Mouse (Mus musculus) embryo, embryonic 11.5 days (tissue): ENCODE results near the gene Cryba2.

Experiments used
- DNase-seq: peaks from one replicate; pipeline ENCODE4 v3.0.0-alpha.2; 2012; ENCODE audit warnings: low read depth, low spot score

The Cryba2 gene

GRCm38 (mm10) chr1:74884196-74885141, 8.5 kb downstream of the Cryba2 start:
- no peak for DNase-seq

GRCm38 (mm10) chr1:74883441-74883840, 9.5 kb downstream of the Cryba2 start:
- no peak for DNase-seq

GRCm38 (mm10) chr1:74882828-74883227, 10.1 kb downstream of the Cryba2 start:
- no peak for DNase-seq

GRCm38 (mm10) chr1:74882055-74882734, 10.7 kb downstream of the Cryba2 start:
- DNase-seq, result no peak

- peak; percentile 60 for DNase-seq
These were observed 12.1 kb downstream of the Cryba2 start for GRCm38 (mm10) chr1:74880785-74881360.

DNA sequence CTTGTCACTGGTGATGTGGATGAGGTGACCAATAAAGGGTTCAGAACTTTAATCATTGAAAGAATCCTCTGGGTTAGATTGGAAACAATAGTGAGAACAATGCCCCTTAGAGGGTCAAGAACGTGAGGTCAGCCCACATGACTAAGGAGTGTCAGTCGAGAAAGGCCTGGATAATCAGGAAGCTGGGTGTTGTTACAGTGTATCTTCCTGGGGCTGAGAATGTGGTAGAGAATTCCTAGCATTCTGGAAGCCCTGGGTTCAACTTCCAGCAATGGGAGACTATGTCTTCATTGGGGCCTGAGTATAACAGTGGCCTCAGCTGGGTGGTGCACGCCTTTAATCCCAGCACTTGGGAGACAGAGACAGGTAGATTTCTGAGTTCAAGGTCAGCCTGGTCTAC, 15.7 kb downstream of the Cryba2 start:
- no peak for DNase-seq

GRCm38 (mm10) chr1:74872218-74872617, 20.7 kb downstream of the Cryba2 start:
- no peak for DNase-seq

GRCm38 (mm10) chr1:74861783-74862182, 31.2 kb downstream of the Cryba2 start:
- no peak for DNase-seq

GRCm38 (mm10) chr1:74859223-74859984, 33.5 kb downstream of the Cryba2 start:
- DNase-seq, result no peak

DNA sequence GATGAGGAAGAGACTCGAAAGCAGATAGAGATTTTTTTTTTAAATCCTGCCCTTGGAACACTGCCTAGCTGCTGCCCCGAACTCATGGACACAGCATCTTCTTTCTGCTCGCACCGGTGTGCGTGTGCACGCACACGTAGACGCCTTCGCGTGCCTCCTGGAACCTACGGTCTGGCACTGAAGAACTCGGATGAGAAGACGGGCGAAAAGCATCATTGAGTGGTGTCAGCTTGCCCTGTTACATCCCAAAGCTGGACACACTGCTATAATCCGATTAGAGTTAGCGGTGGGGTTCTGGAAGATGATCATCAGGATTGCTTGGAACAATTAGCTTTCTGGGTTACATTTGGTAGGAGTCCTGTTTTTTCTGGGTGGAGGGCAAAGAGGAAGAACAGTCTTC, 34.1 kb downstream of the Cryba2 start:
- DNase-seq, result no peak

- peak; percentile 56 for DNase-seq
These were observed 34.7 kb downstream of the Cryba2 start for GRCm38 (mm10) chr1:74858171-74858719.

DNA sequence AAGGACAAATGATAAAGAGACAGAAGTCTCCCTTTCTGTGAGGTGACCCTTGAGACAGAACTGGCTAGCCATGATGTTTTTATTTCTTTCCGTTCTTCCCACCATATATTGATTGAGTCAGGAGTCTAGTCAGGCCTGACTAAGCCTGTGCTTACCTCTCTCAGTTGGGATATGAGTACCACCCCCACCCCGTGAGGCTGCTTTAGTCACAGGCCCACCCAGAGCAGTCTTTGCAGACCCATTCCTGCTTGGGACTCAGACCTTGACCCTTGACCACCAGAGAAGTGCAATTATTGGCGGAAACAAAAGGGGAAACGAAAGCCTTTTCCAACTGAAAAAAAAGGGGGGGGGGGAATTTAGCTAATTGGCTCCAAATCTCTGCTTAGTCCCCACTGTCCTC, 35.3 kb downstream of the Cryba2 start:
- no peak for DNase-seq

- DNase-seq, result no peak
These were observed 35.7 kb downstream of the Cryba2 start for GRCm38 (mm10) chr1:74857201-74857600.

DNA sequence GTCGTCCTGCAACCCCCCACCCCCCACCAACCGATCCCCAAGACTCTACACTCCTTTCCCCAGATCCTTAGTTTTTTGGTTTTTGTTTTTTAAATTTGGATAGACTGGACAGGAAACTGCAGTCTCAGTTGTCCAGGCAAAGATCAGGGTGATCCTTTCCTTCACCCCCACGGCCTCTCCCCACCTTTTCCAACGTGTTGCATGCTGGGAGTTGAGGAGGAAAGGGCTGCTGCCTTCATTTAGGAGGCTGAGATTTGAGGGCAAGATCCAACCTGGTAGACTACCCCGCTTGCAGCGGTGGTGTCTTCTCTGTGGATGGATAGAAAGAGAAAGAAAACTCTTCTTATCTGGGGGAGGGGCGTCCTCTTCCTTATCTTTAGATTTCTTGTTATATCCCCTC, 36.2 kb downstream of the Cryba2 start:
- no peak for DNase-seq

DNA sequence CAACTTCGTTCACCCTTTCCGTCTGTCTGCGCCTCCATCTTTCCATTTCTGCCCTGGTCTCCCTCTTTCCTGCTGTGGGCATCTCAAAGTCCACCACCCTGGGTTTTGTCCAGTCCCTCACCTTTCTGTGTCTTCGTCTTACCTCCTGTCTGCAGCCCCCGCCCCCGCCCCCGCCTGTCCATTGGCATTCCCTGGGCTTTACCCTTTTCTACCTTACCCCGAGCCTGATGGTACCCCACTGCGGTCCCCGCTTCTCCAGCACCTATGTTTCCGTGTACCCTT, 36.6 kb downstream of the Cryba2 start:
- DNase-seq, result no peak

GRCm38 (mm10) chr1:74855651-74856438, 37.1 kb downstream of the Cryba2 start:
- DNase-seq, result no peak

DNA sequence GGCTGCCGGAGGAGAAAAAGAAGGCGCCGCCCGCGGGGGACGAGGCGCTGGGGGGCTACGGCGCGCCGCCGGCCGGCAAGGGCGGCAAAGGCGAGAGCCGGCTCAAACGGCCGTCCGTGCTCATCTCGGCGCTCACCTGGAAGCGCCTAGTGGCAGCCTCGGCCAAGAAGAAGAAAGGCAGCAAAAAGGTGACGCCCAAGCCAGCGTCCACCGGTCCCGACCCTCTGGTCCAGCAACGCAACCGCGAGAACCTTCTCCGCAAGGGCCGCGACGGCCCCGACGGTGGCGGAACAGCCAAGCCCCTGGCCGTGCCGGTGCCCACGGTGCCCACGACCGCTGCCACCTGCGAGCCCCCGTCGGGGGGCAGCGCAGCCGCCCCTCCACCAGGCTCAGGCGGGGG, 37.8 kb downstream of the Cryba2 start:
- no peak for DNase-seq

- DNase-seq, result peak; percentile 84
These were observed 38.5 kb downstream of the Cryba2 start, which contains the start of gene Cdk5r2 for GRCm38 (mm10) chr1:74854306-74855056. Cdk5r2 (plus strand) TSS chr1:74854934.

- DNase-seq, result no peak
These were observed 41.8 kb downstream of the Cryba2 start for GRCm38 (mm10) chr1:74851001-74851775.
